Mouse (Mus musculus) heart, postnatal 36 days (tissue): ENCODE data around the gene Spg11. TPM values are rescaled to one million over a fixed set of nuclear protein-coding genes. Genes with fewer than 3 reads are reported as not detected.

Experiments
- DNase-seq, 2 experiments: peaks; one replicate each; pipeline ENCODE4 v3.0.0; 2021 to 2022
- intact Hi-C: fragments of 180-260 bp; cut with DNase I; formaldehyde crosslinking; loops from one replicate; pipeline ENCODE4 v1.15.1; 2025
- total RNA-seq, 2 experiments: library from RNA; stranded (reverse); gene quantifications; 2 replicates each; pipeline ENCODE4 v1.2.3; 2021

The Spg11 gene
- 10 to 100 TPM; 10.7 to 11.0 TPM for total RNA-seq

- peak; percentile 98 for DNase-seq
- intact Hi-C loops = loop anchor here (1.0 to 2.0 kb wide), 2 partner anchors 29 to 43 kb away; partner anchors contain the start of genes B2m and Trim69
These were observed at the start of gene Spg11 for GRCm38 (mm10) chr2:122117961-122118958. TSS of gene Spg11 (minus strand) at chr2:122118386.

GRCm38 (mm10) chr2:122164293-122164692 is 46.1 kb upstream of the Spg11 start:
- no peak for DNase-seq
- intact Hi-C loops = no loop called here

GRCm38 (mm10) chr2:122163430-122164195 is 45.4 kb upstream of the Spg11 start:
- intact Hi-C loops = no loop called here
- DNase-seq = no peak

GRCm38 (mm10) chr2:122162529-122162928 is 44.3 kb upstream of the Spg11 start:
- intact Hi-C loops = no loop called here

GRCm38 (mm10) chr2:122161542-122161941 is 43.4 kb upstream of the Spg11 start:
- intact Hi-C loops = loop anchor here (2.0 kb wide), 2 partner anchors 15 to 43 kb away; partner anchors contain the start of genes B2m and Spg11
- DNase-seq = no peak

More at GRCm38 (mm10) chr2:122162529-122162928, 44.3 kb upstream of the Spg11 start:
- no peak for DNase-seq

GRCm38 (mm10) chr2:122160680-122161079 is 42.5 kb upstream of the Spg11 start, which contains the start of gene Trim69:
TSS of gene Trim69 (plus strand) at chr2:122160700.
- intact Hi-C loops = loop anchor here (1.0 to 2.0 kb wide), 3 partner anchors 14 to 90 kb away; partner anchors contain the start of genes B2m and Spg11
- DNase-seq = peak; percentile 84 to 89

GRCm38 (mm10) chr2:122159667-122160066 is 41.5 kb upstream of the Spg11 start:
- DNase-seq = no peak
- intact Hi-C loops = loop anchor here (1.0 to 2.0 kb wide), 3 partner anchors 13 to 89 kb away; partner anchors contain the start of genes B2m and Spg11

- DNase-seq = no peak
- intact Hi-C loops = no loop called here
These were observed 40.2 kb upstream of the Spg11 start for GRCm38 (mm10) chr2:122158362-122158802.

GRCm38 (mm10) chr2:122157561-122157960 is 39.4 kb upstream of the Spg11 start:
- intact Hi-C loops = no loop called here
- no peak for DNase-seq

- no peak for DNase-seq
- intact Hi-C loops = no loop called here
These were observed 38.0 kb upstream of the Spg11 start for GRCm38 (mm10) chr2:122156051-122156700.

GRCm38 (mm10) chr2:122155292-122155691 is 37.1 kb upstream of the Spg11 start:
- DNase-seq = no peak
- intact Hi-C loops = no loop called here

GRCm38 (mm10) chr2:122154479-122154878 is 36.3 kb upstream of the Spg11 start:
- intact Hi-C loops = no loop called here
- no peak for DNase-seq

- no peak for DNase-seq
- intact Hi-C loops = no loop called here
These were observed 35.6 kb upstream of the Spg11 start for GRCm38 (mm10) chr2:122153681-122154365.

GRCm38 (mm10) chr2:122152850-122153249 is 34.7 kb upstream of the Spg11 start:
- DNase-seq = no peak
- intact Hi-C loops = no loop called here

GRCm38 (mm10) chr2:122151221-122151620 is 33.0 kb upstream of the Spg11 start:
- intact Hi-C loops = no loop called here
- DNase-seq = no peak

GRCm38 (mm10) chr2:122149716-122150115 is 31.5 kb upstream of the Spg11 start:
- no peak for DNase-seq
- intact Hi-C loops = no loop called here

GRCm38 (mm10) chr2:122149316-122149715 is 31.1 kb upstream of the Spg11 start:
- DNase-seq = no peak

GRCm38 (mm10) chr2:122148242-122148917 is 30.2 kb upstream of the Spg11 start:
- DNase-seq = peak; percentile 76 to 77
- intact Hi-C loops = no loop called here

More at GRCm38 (mm10) chr2:122149316-122149715, 31.1 kb upstream of the Spg11 start:
- intact Hi-C loops = no loop called here
